Mouse (Mus musculus): Measurements from ENCODE around the gene Ube2b.

Gene Ube2b

DNA sequence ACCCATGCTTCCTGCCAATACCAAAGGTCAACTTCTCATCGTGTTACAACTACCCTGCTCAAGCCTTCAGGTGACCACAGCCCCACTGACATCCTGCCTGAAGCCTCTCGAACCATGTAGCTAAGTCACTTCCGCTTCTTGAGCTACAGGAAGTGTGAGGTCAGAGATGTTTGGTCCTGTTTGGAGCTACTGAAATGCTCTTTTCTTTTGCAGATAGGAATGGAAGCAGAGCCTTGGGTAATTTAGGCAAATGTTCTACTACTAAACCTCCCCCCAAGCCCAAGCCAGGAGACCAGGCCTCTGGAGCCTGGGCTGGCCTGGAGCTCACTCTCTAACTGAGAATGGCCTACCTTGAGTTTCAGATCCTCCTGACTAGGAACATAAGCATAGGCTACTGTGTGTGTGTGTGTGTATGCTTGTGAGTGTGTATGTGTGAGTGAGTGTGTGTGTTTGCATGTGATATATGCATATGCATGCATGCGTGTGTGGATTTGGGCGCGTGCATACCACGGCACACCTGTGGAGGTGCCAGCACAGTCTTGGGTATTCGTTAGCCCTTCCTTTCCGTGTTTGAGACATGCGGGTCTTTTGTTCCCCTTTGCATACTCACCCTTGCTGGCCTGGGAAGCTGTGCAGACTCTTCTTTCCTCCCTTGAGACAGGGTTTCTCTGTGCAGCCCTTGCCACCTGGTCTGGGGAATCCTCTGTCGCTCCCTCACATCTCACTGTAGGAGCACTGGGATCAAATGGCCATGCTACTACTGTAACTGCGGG is 61.6 kb downstream of the Ube2b start:
- CTCF ChIA-PET = no interaction called here

DNA sequence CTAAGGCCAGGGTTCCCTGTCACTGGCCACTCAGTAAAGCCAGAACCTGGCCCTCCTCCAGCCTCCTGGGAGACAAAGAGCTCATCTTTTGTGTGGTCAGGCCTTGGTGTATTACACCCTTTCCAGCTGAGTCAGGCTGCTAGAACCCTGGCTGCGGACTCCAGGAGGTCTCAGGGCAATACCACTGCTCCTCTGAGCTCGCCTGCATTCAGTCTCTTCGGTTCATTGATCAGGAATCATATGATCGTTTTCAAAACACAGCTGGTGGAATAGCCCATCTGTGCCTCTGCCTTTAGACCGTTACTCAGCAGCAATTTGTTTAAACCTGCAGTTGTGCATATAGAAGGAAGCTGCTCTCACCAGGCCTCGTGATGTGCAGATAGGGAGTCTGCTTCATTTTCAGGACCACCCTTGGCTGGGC is 63.2 kb downstream of the Ube2b start:
- CTCF ChIA-PET = interaction anchor here (0.5 to 1.7 kb wide), 4 partner anchors 9 to 96 kb away, joined by 3 to 5 read pairs (median 4); no protein-coding TSS in a partner anchor

DNA sequence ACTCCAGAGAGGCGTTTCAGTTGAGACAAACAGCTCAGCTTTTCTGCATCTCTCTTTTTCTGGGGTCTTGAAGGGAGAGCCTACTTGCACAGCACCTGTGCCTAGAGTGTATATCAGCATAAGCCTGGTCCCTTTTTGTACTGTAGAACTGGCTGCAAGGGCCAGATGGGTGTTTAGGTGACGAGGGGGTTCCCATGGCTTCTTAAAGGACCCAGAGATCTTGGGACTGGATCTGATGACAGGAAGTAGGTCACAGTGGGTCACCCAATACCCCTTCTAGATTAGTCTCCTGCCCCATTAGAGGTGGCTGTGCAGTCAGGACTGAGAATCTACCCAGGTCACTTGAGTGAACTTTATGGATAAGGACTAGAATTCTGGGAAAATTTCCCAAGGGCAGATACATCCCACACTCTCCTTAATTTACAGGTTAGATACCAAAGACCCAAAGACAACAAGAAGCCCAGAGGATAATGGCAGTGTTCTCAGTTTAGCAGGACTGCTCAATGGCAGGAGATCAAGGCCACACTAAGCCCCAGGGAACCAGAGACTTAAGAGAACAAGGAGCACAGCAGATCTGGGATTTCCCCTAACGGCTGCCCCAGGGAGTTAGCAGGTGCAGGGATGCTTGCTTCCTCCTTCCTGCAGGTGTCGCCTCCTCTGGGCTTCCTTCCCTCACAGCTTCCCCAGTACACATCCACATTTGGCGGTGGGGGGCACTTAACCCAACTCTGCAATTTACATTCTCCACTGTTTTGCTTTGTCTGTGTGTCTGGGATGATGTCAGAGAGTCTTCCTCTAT is 64.7 kb downstream of the Ube2b start:
- CTCF ChIA-PET = interaction anchor here (1.7 kb wide), 1 partner anchor 14 kb away, joined by 5 read pairs; no protein-coding TSS in a partner anchor
